Mouse (Mus musculus) kidney, adult 2 months (tissue): Measurements from ENCODE around the gene Lrig2. TPM values are rescaled to one million over a fixed set of nuclear protein-coding genes. Genes with fewer than 3 reads are reported as not detected.
"Not testable (repeated sequence)": the region's sequence is repeated elsewhere in the genome, so short reads cannot be mapped to it uniquely, and the experiment has no call there.

Experiments
- DNase-seq: peaks from one replicate; pipeline ENCODE4 v3.0.0; 2021
- H3K27ac ChIP-seq: fragments of 200-500 bp; 2 replicates; pipeline ENCODE4 v1.5.1; 2012; ENCODE audit warnings: low read depth, low read length, control low read depth, inconsistent platforms; ENCODE audit not compliant: insufficient read depth
- H3K27me3 ChIP-seq: fragments of 200-500 bp; replicated peaks from 2 replicates; pipeline ENCODE4 v1.6.1; 2012; ENCODE audit warnings: mild to moderate bottlenecking, moderate library complexity, low read length, inconsistent platforms; ENCODE audit not compliant: control insufficient read depth, insufficient read depth
- H3K36me3 ChIP-seq: fragments of 200-500 bp; 2 replicates; pipeline ENCODE4 v1.6.1; 2012; ENCODE audit warnings: mild to moderate bottlenecking, moderate library complexity, low read length, inconsistent platforms; ENCODE audit not compliant: control insufficient read depth, insufficient read depth
- H3K4me1 ChIP-seq: fragments of 200-500 bp; 2 replicates; pipeline ENCODE4 v1.6.1; 2011; ENCODE audit warnings: low read length; ENCODE audit not compliant: control insufficient read depth, insufficient read depth
- H3K4me3 ChIP-seq: fragments of 200-500 bp; 2 replicates; pipeline ENCODE4 v1.5.1; 2011; ENCODE audit warnings: mild to moderate bottlenecking, low read depth, low read length, control low read depth; ENCODE audit not compliant: insufficient read depth
- CTCF ChIP-seq: fragments of 200-500 bp; conservative IDR thresholded peaks from 2 replicates; pipeline ENCODE4 v1.5.1; 2011; ENCODE audit warnings: low read depth, mild to moderate bottlenecking, control low read depth, low read length, moderate library complexity, mixed read lengths; ENCODE audit not compliant: insufficient read depth, insufficient read length
- POLR2A ChIP-seq: fragments of 200-500 bp; IDR thresholded peaks from one replicate; pipeline ENCODE4 v1.6.1; 2011; ENCODE audit warnings: low read depth, low read length, control low read depth
- WGBS: fragments of 180-500 bp; shearing (Covaris S2); methylation state at CpG from one replicate; pipeline ENCODE4 v1.1.7; 2018; 5-methylcytosine and 5-hydroxymethylcytosine counted together
- polyA plus RNA-seq: library from polyadenylated mRNA; depleted of rRNA; stranded (reverse); fragments of >200 nt; gene quantifications from 2 replicates; pipeline ENCODE4 v1.2.3, GENCODE M21; 2012

Gene Lrig2
- polyA plus RNA-seq, 1 experiment: 4.8 TPM

DNA sequence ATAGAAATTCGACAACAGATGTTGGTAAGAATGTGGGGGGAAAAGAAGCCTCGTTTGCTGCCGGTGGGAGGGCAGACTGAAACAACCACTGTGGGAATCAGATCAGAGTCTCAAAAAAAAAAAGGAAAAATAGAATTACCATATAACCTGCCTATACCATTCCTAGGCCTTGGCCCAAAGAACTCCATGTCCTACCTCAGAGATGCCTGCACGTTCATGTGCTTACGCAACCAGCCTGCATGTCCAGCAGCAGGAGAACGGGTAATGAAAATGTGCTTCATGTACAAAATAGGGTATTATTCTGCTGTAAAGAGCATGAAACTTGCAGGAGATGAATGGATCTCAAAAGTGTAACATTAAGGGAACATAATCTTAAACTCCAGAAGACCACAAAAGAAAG is 79.1 kb downstream of the Lrig2 start:
- WGBS: 80% methylated on average over 6 of the region's 6 CpGs
- Histone ChIP-seq H3K27ac (no peak overlapping the region), H3K4me1 (no peaks in the 10 kb centered on the region), H3K27me3 (no peaks in the 10 kb centered on the region), H3K4me3 (no peak overlapping the region), H3K36me3 (no peaks in the 10 kb centered on the region)
- no peak for DNase-seq
- no peak for TF ChIP-seq POLR2A
- TF ChIP-seq CTCF: no peak

DNA sequence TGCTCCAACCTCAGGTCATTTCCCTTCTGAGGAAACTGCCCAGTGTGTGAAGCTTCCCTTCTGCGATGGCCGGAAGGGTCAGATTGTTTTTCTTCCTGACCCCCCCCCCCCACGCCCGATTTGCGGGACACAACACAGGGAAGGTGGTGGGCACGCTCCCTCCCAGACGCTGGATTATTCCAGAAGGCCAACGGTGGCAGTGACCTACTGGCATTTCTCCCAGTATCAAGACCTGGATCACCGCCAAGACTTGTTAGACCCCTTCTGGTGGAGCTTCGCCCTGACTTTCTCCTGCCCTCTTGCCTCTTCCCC is 79.9 kb downstream of the Lrig2 start:
- H3K36me3 ChIP-seq: no peaks in the 10 kb centered on the region
- H3K27ac ChIP-seq: peak overlapping the region; percentile 43
- TF ChIP-seq CTCF: no peak
- no peak for TF ChIP-seq POLR2A
- H3K4me3 ChIP-seq: no peak overlapping the region
- H3K27me3 ChIP-seq: no peaks in the 10 kb centered on the region
- whole genome bisulfite sequencing: 17% methylated on average over 10 of the region's 10 CpGs
- no peaks in the 10 kb centered on the region for H3K4me1 ChIP-seq
- peak; percentile 51 for DNase-seq

DNA sequence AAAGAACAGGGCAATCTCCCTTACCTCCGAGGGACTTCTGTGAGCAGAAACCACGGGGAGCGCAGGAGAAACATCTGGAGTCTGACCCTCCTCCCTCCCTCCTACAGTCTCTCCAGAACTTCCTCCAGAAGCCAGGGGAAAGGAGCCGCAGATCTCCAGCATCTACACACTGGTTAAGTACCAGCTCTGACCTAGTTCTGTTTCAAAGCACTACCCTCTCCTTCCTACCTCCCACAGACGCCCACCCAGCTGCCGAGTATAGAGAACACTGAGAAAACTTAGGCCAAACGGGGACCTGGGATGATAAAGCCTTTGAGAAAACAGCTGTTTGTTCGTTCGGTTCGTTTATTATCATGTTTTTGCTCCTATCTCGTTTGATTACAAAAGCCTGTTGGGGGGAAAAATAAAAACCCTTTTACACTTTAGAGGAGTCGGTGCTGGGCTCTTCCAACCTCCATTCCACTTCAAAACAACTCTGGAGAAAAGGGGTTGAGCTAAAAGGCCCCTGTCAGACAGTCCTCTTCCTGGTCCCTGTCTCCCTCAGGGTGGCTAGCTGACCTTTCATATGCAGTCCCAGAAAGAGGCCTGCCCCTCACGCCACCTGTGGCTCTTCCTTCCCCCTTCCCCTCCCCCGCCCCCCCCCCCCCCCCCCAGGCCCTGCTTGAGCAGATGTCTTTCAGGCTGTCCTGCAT is 80.4 kb downstream of the Lrig2 start:
- WGBS: 37% methylated on average over 13 of the region's 14 CpGs
- Histone ChIP-seq H3K4me3 (no peak overlapping the region), H3K36me3 (no peaks in the 10 kb centered on the region), H3K27me3 (no peaks in the 10 kb centered on the region), H3K27ac (no peak overlapping the region), H3K4me1 (no peaks in the 10 kb centered on the region)
- DNase-seq: peak; percentile 12
- TF ChIP-seq CTCF (no peak), POLR2A (no peak)

DNA sequence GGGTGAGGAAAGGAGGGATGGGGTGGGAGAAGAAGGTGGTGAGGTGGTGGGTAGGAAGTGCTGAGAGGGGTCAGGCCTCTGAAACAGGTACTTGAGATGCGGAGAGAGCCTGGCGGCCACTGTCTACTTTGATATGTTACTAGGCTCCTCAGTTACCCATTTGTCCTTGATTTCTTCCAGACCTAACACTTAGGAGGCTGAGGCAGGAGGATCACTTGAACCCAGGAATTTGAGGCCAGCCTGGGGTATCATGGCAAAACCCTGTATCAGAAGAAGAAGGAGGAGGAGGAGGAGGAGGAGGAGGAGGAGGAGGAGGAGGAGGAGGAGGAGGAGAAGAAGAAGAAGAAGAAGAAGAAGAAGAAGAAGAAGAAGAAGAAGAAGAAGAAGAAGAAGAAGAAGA is 84.4 kb downstream of the Lrig2 start:
- 100% methylated on average over 2 of the region's 2 CpGs for WGBS
- not testable (repeated sequence) for H3K36me3 ChIP-seq, H3K27me3 ChIP-seq, H3K27ac ChIP-seq, H3K4me1 ChIP-seq, H3K4me3 ChIP-seq, DNase-seq

DNA sequence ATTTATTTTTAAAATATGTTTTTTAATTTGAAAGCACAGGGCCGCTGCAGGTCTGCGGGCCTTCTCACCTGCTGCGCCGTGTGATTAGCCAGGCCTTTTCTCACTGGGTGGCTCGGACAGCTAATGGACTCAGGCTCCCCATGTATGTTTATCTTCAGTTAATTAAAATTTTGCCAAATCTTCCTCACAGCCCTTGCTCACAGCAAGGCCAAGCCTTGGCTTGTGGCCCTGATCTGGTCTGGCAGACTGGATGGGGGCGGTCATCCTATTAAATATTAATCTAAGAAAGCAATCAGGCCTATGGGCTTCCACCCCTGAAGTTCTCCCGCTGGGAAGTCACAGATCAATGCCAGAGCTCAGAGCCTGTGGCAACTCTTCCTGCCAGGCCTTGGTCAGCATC is 87.4 kb downstream of the Lrig2 start:
- Histone ChIP-seq H3K36me3 (no peaks in the 10 kb centered on the region), H3K27me3 (no peaks in the 10 kb centered on the region), H3K4me1 (peaks cover 13% of the 10 kb centered on the region; the same call in 1 of the 2 replicates), H3K4me3 (no peak overlapping the region), H3K27ac (peak overlapping the region; percentile 11)
- 40% methylated on average over 7 of the region's 7 CpGs for WGBS
- no peak for TF ChIP-seq CTCF
- no peak for TF ChIP-seq POLR2A
- peak; percentile 93 for DNase-seq

DNA sequence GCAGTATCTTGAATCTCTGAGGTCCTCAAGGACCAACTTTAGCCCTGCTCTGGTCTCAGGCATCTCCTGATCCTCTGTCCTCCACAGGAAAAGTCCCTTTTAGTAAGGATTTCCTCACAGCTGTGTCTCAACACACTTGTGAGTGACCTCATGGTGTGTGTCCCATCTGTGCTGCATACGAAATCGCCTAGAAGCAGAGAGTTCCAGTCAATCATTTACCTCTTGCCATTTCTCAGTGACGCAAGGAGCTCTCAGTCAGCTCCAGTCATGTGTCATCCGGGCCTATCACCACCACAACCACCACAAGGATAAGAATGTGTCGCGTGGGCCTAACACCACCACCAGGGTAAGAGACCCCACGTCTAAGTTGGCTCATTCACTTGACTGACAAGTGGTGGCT is 90.8 kb downstream of the Lrig2 start:
- Histone ChIP-seq H3K27me3 (no peaks in the 10 kb centered on the region), H3K27ac (no peak overlapping the region), H3K36me3 (no peaks in the 10 kb centered on the region), H3K4me3 (no peak overlapping the region), H3K4me1 (peaks cover 13% of the 10 kb centered on the region; the same call in 1 of the 2 replicates)
- WGBS: 58% methylated on average over 7 of the region's 7 CpGs
- peak; percentile 43 for DNase-seq
- TF ChIP-seq POLR2A (no peak), CTCF (no peak)

DNA sequence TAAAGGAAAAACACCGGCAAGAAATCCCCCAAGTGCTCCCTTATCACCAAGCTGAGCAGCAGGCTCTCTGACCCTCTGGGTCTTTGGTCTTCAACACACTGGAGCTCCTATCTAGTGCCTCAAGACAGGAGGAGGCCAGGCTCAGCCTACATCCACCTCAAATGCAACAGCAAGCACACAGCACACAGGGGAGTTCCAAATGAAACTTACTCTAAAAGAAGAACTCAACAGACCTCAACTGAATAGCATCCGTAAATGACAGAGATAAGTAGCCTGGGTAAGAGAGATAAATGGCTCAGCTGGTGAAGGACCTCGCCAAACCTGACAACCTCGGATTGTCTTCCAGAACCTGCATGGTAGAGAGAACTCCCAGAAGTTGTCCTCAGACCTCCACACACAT is 91.7 kb downstream of the Lrig2 start:
- Histone ChIP-seq H3K36me3 (no peaks in the 10 kb centered on the region), H3K27me3 (no peaks in the 10 kb centered on the region), H3K4me1 (peaks cover 12% of the 10 kb centered on the region; the same call in 1 of the 2 replicates), H3K4me3 (no peak overlapping the region), H3K27ac (no peak overlapping the region)
- no peak for DNase-seq
- TF ChIP-seq CTCF (no peak), POLR2A (no peak)
- WGBS: 82% methylated on average over 4 of the region's 4 CpGs
